Mouse (Mus musculus) CD4-positive naive resting alpha-beta T cell, adult 57 days (primary cell): ENCODE results near the gene Mrpl36. TPM values are rescaled to one million over a fixed set of nuclear protein-coding genes. Genes with fewer than 3 reads are reported as not detected.

Source experiments
- total RNA-seq: library from RNA; stranded (reverse); gene quantifications from one replicate; pipeline ENCODE4 v1.2.4, GENCODE M21; 2023

Gene Mrpl36
- total RNA-seq = 26.1 TPM

DNA sequence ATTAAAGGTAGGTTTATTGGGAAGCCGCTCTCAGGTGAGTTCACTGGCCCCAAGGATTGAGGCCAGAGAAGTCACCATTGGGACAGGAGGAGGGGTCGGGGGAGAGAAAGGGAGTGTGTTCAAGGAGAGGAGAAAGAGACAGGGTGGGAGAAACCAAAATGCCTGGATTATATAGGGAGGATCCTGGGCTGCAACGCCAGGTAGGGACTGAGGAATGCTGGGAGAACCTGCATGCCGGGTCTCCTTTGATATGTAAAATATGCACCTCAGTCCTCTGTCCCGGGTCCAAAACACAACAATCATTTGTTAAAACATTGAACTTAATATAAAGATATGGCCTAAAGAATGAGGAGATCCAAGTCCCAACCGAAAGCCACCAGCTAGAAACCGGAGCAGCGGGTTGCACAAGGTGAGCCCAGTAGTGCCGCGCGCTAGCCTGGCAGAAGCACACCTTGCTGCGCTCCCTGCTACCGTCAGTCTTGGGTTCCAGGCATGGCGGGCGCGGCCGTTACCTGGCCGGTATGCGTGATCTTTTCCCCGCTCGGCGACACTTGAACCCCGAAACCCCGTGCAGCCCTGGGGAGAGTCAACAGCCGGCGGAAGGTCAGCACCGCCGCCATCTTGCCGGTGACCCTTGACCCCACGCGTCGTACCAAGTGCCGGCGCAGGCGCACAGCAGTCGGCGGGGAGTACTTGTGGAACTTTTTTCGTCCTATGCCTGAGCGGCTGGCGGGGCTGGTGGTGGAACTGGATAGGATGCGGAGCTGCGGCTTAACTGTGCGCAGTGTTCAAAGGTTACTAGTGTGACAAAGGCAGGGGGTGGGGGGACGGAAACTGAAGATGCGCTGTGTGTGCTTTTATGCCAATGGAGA, at the start of gene Mrpl36, which contains the start of gene Ndufs6:
Gene Mrpl36, plus strand, starts transcription at position 687 of the 872 bp plus-strand sequence.
Gene Ndufs6, minus strand, starts transcription at position 716 of the 872 bp plus-strand sequence.

Other genes starting within 250 kb of the Mrpl36 start
- gene Irx4, start 68.0 kb upstream of the Mrpl36 start, total RNA-seq = not detected
- gene Ndufs6, start within 50 bp of the Mrpl36 start, total RNA-seq = 64.4 TPM
- gene Lpcat1, start 138.7 kb downstream of the Mrpl36 start, total RNA-seq = 55.0 TPM
- not detected for gene Slc6a3, start 208.2 kb downstream of the Mrpl36 start, total RNA-seq